Mouse (Mus musculus) thymus, adult 2 months (tissue): ENCODE measurements around the gene Sall4.

ENCODE experiments used
- CTCF ChIP-seq: fragments of 200-500 bp; IDR thresholded peaks from 2 replicates; pipeline ENCODE4 v1.5.1; 2012; ENCODE audit warnings: mild to moderate bottlenecking, control low read depth, low read length, moderate library complexity, borderline replicate concordance; ENCODE audit not compliant: control insufficient read depth, poor library complexity, insufficient read depth; ENCODE audit errors: extremely low read depth
- POLR2A ChIP-seq: fragments of 200-500 bp; IDR thresholded peaks from 2 replicates; pipeline ENCODE4 v1.6.1; 2012; ENCODE audit warnings: mild to moderate bottlenecking, low read length, control low read depth, moderate library complexity; ENCODE audit not compliant: control insufficient read depth, poor library complexity, insufficient read depth; ENCODE audit errors: extremely low read depth

DNA sequence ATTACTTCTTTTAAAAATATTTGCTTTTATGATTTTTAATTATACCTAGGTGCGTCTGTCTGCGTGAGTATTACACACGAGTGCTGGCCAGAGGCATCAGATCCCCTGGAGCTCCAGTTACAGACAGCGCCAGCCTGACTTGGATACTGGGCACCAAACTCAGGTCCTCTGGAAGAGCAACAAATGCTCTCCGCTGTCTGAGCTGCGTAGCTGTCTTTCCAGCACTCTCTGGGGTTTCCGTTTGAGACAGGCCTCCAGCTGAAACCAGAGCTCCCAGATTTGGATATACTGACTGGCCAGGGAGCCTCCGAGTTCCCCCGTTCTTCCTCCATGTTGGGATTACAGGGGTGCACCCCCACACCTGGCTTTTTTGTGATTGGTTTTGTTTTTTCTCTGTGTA is 12.9 kb upstream of the Sall4 start:
- TF ChIP-seq CTCF: no peak
- TF ChIP-seq POLR2A: no peak
